Mouse (Mus musculus): ENCODE measurements at regions not wholly inside any gene's neighbourhood (a gene's known extent, or its start where the extent isn't known, plus 50 kb on each side); places are given as distances from the start of the nearest gene placed in this dataset.

GRCm38 (mm10) chr1:159433521-159433920 lies 90.0 kb upstream of the Tnr start:
- Histone ChIP-seq H3K4me3 (ENCODE audit: control insufficient read depth in 1 of 2, insufficient read depth in 1 of 2, low read depth in 2 of 2, low read length in 2 of 2) (no peak overlapping the region), H3K27ac (ENCODE audit: control insufficient read depth, low read depth, low read length) (no peak overlapping the region), H3K36me3 (ENCODE audit: control insufficient read depth in 1 of 2, insufficient read depth in 2 of 2, low read length in 2 of 2) (no peaks in the 10 kb centered on the region), H3K27me3 (ENCODE audit: control insufficient read depth in 1 of 2, insufficient read depth in 2 of 2, low read length in 2 of 2) (no peaks in the 10 kb centered on the region), H3K9ac (ENCODE audit: control insufficient read depth, low read depth, low read length, poor library complexity, severe bottlenecking) (no peak overlapping the region), H3K79me2 (ENCODE audit: control insufficient read depth, insufficient read depth, low read length, poor library complexity) (no peaks in the 10 kb centered on the region), H3K4me1 (ENCODE audit: control insufficient read depth in 1 of 2, insufficient read depth in 2 of 2, low read length in 2 of 2) (no peaks in the 10 kb centered on the region), H3K9me3 (replicated peaks; ENCODE audit: insufficient read depth, low read length) (no peaks in the 10 kb centered on the region)
- TF ChIP-seq ZKSCAN1 (IDR thresholded peaks at IDR 0.05; ENCODE audit: low read depth, low read length), result no peak
- no peak for TF ChIP-seq CHD1 (IDR thresholded peaks at IDR 0.05; ENCODE audit: low read depth, low read length)
- TF ChIP-seq UBTF (IDR thresholded peaks at IDR 0.05; ENCODE audit: borderline replicate concordance, insufficient read depth, low read depth, low read length), result no peak
- no peak for TF ChIP-seq ZC3H11A (IDR thresholded peaks at IDR 0.05; ENCODE audit: low read depth, low read length)
- no peak for TF ChIP-seq BHLHE40 (IDR thresholded peaks at IDR 0.05; ENCODE audit: borderline replicate concordance, low read depth, low read length)
- TF ChIP-seq KAT2A (conservative IDR thresholded peaks at IDR 0.05; ENCODE audit: low read depth, low read length), result no peak
- TF ChIP-seq ZMIZ1 (IDR thresholded peaks at IDR 0.05; ENCODE audit: low read depth, low read length), result no peak
- no peak for TF ChIP-seq MAZ (IDR thresholded peaks at IDR 0.05; ENCODE audit: low read depth, low read length)
- no peak for TF ChIP-seq POLR2A (IDR thresholded peaks at IDR 0.05; ENCODE audit: control insufficient read depth in 1 of 2, insufficient read depth in 1 of 2, low read depth in 1 of 2, low read length in 2 of 2, poor library complexity in 1 of 2)
- TF ChIP-seq CHD2 (IDR thresholded peaks at IDR 0.05; ENCODE audit: low read length), result no peak
- no peak for TF ChIP-seq POLR2AphosphoS2 (IDR thresholded peaks at IDR 0.05; ENCODE audit: low read length)
- no peak for TF ChIP-seq GABPA (IDR thresholded peaks at IDR 0.05; ENCODE audit: low read depth, low read length)
- no peak for TF ChIP-seq MXI1 (IDR thresholded peaks at IDR 0.05; ENCODE audit: low read depth, low read length)
- TF ChIP-seq RCOR1 (IDR thresholded peaks at IDR 0.05; ENCODE audit: low read depth, low read length), result no peak
- TF ChIP-seq POLR2AphosphoS5 (IDR thresholded peaks at IDR 0.05; ENCODE audit: borderline replicate concordance, low read depth, low read length), result no peak
- TF ChIP-seq MYC (IDR thresholded peaks at IDR 0.05; ENCODE audit: low read depth, low read length), result no peak
- DNase-seq (ENCODE audit: low read depth, low spot score), result no peak

DNA sequence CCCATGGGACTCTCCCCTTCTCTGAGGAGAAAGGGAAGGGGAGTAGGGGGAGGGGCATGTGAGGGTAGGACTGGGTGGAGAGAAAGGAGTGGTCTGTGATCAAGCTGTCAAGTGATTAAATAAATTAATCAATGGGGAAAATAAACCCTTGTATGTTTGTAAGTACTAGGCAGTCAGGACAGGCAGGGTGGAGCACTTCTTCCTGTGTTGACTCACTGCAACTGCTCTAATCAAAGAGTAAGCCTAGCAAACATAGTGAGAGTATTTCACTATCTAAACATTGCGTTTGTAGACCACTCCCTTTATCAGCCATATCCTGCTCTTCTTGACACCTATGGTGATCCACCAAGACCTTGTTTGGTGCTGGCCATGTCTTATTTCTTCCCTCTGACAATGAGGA lies 82.8 kb upstream of the Tnr start:
- no peak overlapping the region for H3K9ac ChIP-seq (ENCODE audit: control insufficient read depth, low read depth, low read length, poor library complexity, severe bottlenecking)
- DNase-seq (ENCODE audit: low read depth, low spot score), result no peak
- H3K27ac ChIP-seq (ENCODE audit: control insufficient read depth, low read depth, low read length), result no peak overlapping the region
- no peaks in the 10 kb centered on the region for H3K27me3 ChIP-seq (ENCODE audit: control insufficient read depth in 1 of 2, insufficient read depth in 2 of 2, low read length in 2 of 2)
- H3K9me3 ChIP-seq (replicated peaks; ENCODE audit: insufficient read depth, low read length), result no peaks in the 10 kb centered on the region
- H3K36me3 ChIP-seq (ENCODE audit: control insufficient read depth in 1 of 2, insufficient read depth in 2 of 2, low read length in 2 of 2), result no peaks in the 10 kb centered on the region
- H3K4me3 ChIP-seq (ENCODE audit: control insufficient read depth in 1 of 2, insufficient read depth in 1 of 2, low read depth in 2 of 2, low read length in 2 of 2), result no peak overlapping the region
- no peaks in the 10 kb centered on the region for H3K79me2 ChIP-seq (ENCODE audit: control insufficient read depth, insufficient read depth, low read length, poor library complexity)
- H3K4me1 ChIP-seq (ENCODE audit: control insufficient read depth in 1 of 2, insufficient read depth in 2 of 2, low read length in 2 of 2), result no peaks in the 10 kb centered on the region
- no peak for TF ChIP-seq GATA1 (IDR thresholded peaks at IDR 0.05; ENCODE audit: low read depth, low read length)
- TF ChIP-seq SIN3A (IDR thresholded peaks at IDR 0.05; ENCODE audit: low read length), result no peak
- no peak for TF ChIP-seq CHD1 (IDR thresholded peaks at IDR 0.05; ENCODE audit: low read depth, low read length)
- TF ChIP-seq ZC3H11A (IDR thresholded peaks at IDR 0.05; ENCODE audit: low read depth, low read length), result no peak
- no peak for TF ChIP-seq MEF2A (IDR thresholded peaks at IDR 0.05; ENCODE audit: extremely low read depth, insufficient replicate concordance, low read depth, low read length, poor library complexity, severe bottlenecking)
- no peak for TF ChIP-seq POLR2A (IDR thresholded peaks at IDR 0.05; ENCODE audit: control insufficient read depth in 1 of 2, insufficient read depth in 1 of 2, low read depth in 1 of 2, low read length in 2 of 2, poor library complexity in 1 of 2)
- TF ChIP-seq MAZ (IDR thresholded peaks at IDR 0.05; ENCODE audit: low read depth, low read length), result no peak
- TF ChIP-seq ETS1 (IDR thresholded peaks at IDR 0.05; ENCODE audit: low read depth, low read length), result no peak
- no peak for TF ChIP-seq EP300 (IDR thresholded peaks at IDR 0.05; ENCODE audit: low read depth in 1 of 2, low read length in 2 of 2)
- no peak for TF ChIP-seq MYB (IDR thresholded peaks at IDR 0.05; ENCODE audit: low read depth, low read length)
- no peak for TF ChIP-seq ELF1 (IDR thresholded peaks at IDR 0.05; ENCODE audit: low read depth, low read length)
